Mouse (Mus musculus) retina, embryonic 14.5 days (tissue): ENCODE results near the gene Rad51b.
A peak's percentile ranks its signal among the peaks of the same experiment; 100 is the strongest.

ENCODE experiments used
- DNase-seq: peaks from one replicate; pipeline ENCODE4 v3.0.0-alpha.2; 2015; ENCODE audit warnings: low spot score

Rad51b gene

GRCm38 (mm10) chr12:79687683-79688386, 390.8 kb downstream of the Rad51b start:
- no peak for DNase-seq

GRCm38 (mm10) chr12:79689299-79689698, 392.2 kb downstream of the Rad51b start:
- no peak for DNase-seq

GRCm38 (mm10) chr12:79691929-79692862, 395.1 kb downstream of the Rad51b start:
- DNase-seq, result no peak

- no peak for DNase-seq
Measured at GRCm38 (mm10) chr12:79695832-79696434, 398.9 kb downstream of the Rad51b start.

- DNase-seq, result no peak
Measured at GRCm38 (mm10) chr12:79703555-79703954, 406.5 kb downstream of the Rad51b start.

GRCm38 (mm10) chr12:79705501-79706266, 408.6 kb downstream of the Rad51b start:
- DNase-seq, result peak; percentile 46

GRCm38 (mm10) chr12:79707565-79708422, 410.7 kb downstream of the Rad51b start:
- peak; percentile 39 for DNase-seq

- no peak for DNase-seq
Measured at GRCm38 (mm10) chr12:79708423-79708733, 411.3 kb downstream of the Rad51b start.

GRCm38 (mm10) chr12:79713286-79713685, 416.2 kb downstream of the Rad51b start:
- DNase-seq, result no peak

GRCm38 (mm10) chr12:79714484-79714883, 417.4 kb downstream of the Rad51b start:
- no peak for DNase-seq

GRCm38 (mm10) chr12:79715506-79716345, 418.6 kb downstream of the Rad51b start:
- DNase-seq, result no peak

- peak; percentile 89 for DNase-seq
Measured at GRCm38 (mm10) chr12:79719091-79719846, 422.2 kb downstream of the Rad51b start.

GRCm38 (mm10) chr12:79719847-79720201, 422.7 kb downstream of the Rad51b start:
- no peak for DNase-seq

- DNase-seq, result no peak
Measured at GRCm38 (mm10) chr12:79724875-79725274, 427.8 kb downstream of the Rad51b start.

GRCm38 (mm10) chr12:79725711-79726110, 428.6 kb downstream of the Rad51b start:
- no peak for DNase-seq

- no peak for DNase-seq
Measured at GRCm38 (mm10) chr12:79726116-79726515, 429.0 kb downstream of the Rad51b start.

- no peak for DNase-seq
Measured at GRCm38 (mm10) chr12:79726959-79727358, 429.9 kb downstream of the Rad51b start.

- DNase-seq, result no peak
Measured at GRCm38 (mm10) chr12:79729926-79730506, 432.9 kb downstream of the Rad51b start.

GRCm38 (mm10) chr12:79731905-79732304, 434.8 kb downstream of the Rad51b start:
- DNase-seq, result no peak
